Mouse (Mus musculus): ENCODE measurements at regions not wholly inside any gene's neighbourhood (a gene's known extent, or its start where the extent isn't known, plus 50 kb on each side); places are given as distances from the start of the nearest gene placed in this dataset.

DNA sequence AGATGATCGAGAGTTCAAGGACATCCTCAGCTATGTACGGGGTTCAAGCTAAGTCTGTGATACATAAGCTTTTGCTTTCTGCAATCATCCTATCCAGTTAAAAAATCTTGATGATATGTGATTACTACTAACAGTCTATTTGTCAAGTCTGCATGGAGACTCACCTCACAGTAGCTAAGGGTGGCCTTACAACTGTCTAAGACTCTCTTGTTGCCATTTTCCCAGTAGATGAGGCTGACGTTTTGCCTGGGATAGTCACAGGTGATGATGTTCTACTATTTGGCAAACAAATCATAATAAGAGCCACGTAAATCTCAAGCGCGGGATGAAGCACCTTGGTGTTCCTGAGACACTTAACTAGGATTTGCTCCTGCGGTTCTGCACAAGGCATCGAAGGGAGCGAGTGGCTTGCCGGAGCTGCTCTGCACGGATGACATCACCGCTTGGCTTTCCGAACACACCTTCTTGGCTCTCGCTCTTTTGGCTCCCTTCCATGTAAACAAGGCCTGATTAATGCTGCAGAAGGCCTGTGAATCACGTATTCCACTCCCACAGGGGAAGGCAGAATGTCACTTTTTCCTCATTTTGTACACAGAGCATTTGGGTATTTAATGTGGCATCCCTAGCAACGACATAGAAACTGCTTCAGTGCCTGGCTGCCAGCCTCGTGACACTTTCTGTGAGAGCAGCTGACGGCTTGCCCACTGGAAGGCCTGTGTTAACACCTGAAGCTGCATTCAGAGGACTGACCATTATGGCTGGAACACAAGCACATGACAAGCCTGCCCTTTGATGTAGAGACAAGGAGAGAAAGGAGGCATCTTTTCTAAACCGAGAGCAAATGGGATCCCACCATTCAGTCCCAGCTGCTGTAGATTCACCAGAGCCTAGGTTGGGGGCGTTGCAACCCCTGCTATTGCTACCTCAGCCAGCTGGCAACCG is 260.5 kb upstream of the 4930412O13Rik start:
- Histone ChIP-seq H3K36me3 (ENCODE audit: control insufficient read depth, insufficient read depth, low read length) (no peaks in the 10 kb centered on the region), H3K4me1 (replicated peaks; ENCODE audit: control insufficient read depth, insufficient read depth, low read length) (peaks cover 2% of the 10 kb centered on the region; the same call in 1 of the 2 replicates), H3K27me3 (ENCODE audit: control insufficient read depth, insufficient read depth, low read length) (no peaks in the 10 kb centered on the region), H3K4me3 (ENCODE audit: control insufficient read depth, insufficient read depth, low read length) (no peak overlapping the region), H3K27ac (ENCODE audit: control insufficient read depth, insufficient read depth, low read length) (no peak overlapping the region)
- 91% methylated on average over 21 of the region's 21 CpGs for WGBS
- no peak for TF ChIP-seq CTCF (IDR thresholded peaks at IDR 0.05; ENCODE audit: borderline replicate concordance, control insufficient read depth, extremely low read depth, insufficient read depth, low read length, poor library complexity)
- DNase-seq: no peak

GRCm38 (mm10) chr2:9623702-9624101 is 257.4 kb upstream of the 4930412O13Rik start:
- DNase-seq: no peak
- Histone ChIP-seq H3K36me3 (ENCODE audit: control insufficient read depth, insufficient read depth, low read length) (no peaks in the 10 kb centered on the region), H3K27me3 (ENCODE audit: control insufficient read depth, insufficient read depth, low read length) (no peaks in the 10 kb centered on the region), H3K27ac (ENCODE audit: control insufficient read depth, insufficient read depth, low read length) (no peak overlapping the region), H3K4me3 (ENCODE audit: control insufficient read depth, insufficient read depth, low read length) (no peak overlapping the region), H3K4me1 (replicated peaks; ENCODE audit: control insufficient read depth, insufficient read depth, low read length) (peaks cover 2% of the 10 kb centered on the region; the same call in 1 of the 2 replicates)
- no peak for TF ChIP-seq CTCF (IDR thresholded peaks at IDR 0.05; ENCODE audit: borderline replicate concordance, control insufficient read depth, extremely low read depth, insufficient read depth, low read length, poor library complexity)
- no peak for TF ChIP-seq POLR2A (IDR thresholded peaks at IDR 0.05; ENCODE audit: control insufficient read depth, extremely low read depth, insufficient read depth, low read length, poor library complexity)
- WGBS: 78% methylated on average over 2 of the region's 2 CpGs

- Histone ChIP-seq H3K4me1 (replicated peaks; ENCODE audit: control insufficient read depth, insufficient read depth, low read length) (peaks cover 2% of the 10 kb centered on the region; the same call in 1 of the 2 replicates), H3K27ac (ENCODE audit: control insufficient read depth, insufficient read depth, low read length) (no peak overlapping the region), H3K36me3 (ENCODE audit: control insufficient read depth, insufficient read depth, low read length) (no peaks in the 10 kb centered on the region), H3K4me3 (ENCODE audit: control insufficient read depth, insufficient read depth, low read length) (no peak overlapping the region), H3K27me3 (ENCODE audit: control insufficient read depth, insufficient read depth, low read length) (no peaks in the 10 kb centered on the region)
- no peak for DNase-seq
- 95% methylated on average over 3 of the region's 3 CpGs for WGBS
- TF ChIP-seq POLR2A (IDR thresholded peaks at IDR 0.05; ENCODE audit: control insufficient read depth, extremely low read depth, insufficient read depth, low read length, poor library complexity) (no peak), CTCF (IDR thresholded peaks at IDR 0.05; ENCODE audit: borderline replicate concordance, control insufficient read depth, extremely low read depth, insufficient read depth, low read length, poor library complexity) (no peak)
These were observed 253.0 kb upstream of the 4930412O13Rik start for GRCm38 (mm10) chr2:9628026-9628425.

DNA sequence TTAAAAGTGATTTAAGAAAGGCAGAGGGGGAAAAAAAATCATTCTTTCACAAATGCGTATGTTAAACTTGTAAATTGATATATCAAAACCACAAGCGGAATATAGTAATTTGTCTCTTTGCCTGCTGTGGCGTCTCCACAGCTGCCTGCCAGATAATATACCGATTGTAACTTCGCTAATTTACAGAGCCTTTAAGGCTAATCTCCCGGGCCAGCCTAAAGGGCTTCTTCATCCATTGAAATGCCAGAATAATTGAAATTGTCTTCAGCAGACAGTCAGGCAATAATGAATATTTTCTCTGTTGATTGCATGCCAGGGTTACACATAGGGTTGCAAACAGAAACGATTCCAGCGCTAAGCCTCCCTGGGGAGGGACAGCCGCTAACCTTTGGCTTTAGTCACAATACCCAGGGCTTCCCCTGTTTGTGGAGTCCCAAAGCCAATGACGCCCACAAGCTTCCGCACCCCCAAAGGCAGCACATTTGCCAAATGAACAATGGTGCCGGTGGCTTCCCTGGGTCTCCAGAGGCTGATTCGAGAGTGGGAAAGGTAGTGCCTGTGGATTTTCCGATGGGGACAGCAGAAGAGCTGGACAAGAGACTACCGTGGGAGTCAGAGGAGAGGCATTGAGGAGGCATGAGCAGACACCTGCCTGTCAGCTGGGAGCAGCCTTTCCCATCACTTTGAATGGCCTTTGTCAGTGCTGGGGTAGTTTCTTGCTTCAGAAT is 248.2 kb upstream of the 4930412O13Rik start:
- H3K27me3 ChIP-seq (ENCODE audit: control insufficient read depth, insufficient read depth, low read length): no peaks in the 10 kb centered on the region
- H3K4me3 ChIP-seq (ENCODE audit: control insufficient read depth, insufficient read depth, low read length): no peak overlapping the region
- H3K4me1 ChIP-seq (replicated peaks; ENCODE audit: control insufficient read depth, insufficient read depth, low read length): peaks cover 11% of the 10 kb centered on the region
- TF ChIP-seq CTCF (IDR thresholded peaks at IDR 0.05; ENCODE audit: borderline replicate concordance, control insufficient read depth, extremely low read depth, insufficient read depth, low read length, poor library complexity) (no peak), POLR2A (IDR thresholded peaks at IDR 0.05; ENCODE audit: control insufficient read depth, extremely low read depth, insufficient read depth, low read length, poor library complexity) (no peak)
- H3K27ac ChIP-seq (ENCODE audit: control insufficient read depth, insufficient read depth, low read length): no peak overlapping the region
- 86% methylated on average over 15 of the region's 15 CpGs for whole genome bisulfite sequencing
- H3K36me3 ChIP-seq (ENCODE audit: control insufficient read depth, insufficient read depth, low read length): no peaks in the 10 kb centered on the region
- DNase-seq: no peak

- Histone ChIP-seq H3K36me3 (ENCODE audit: control insufficient read depth, insufficient read depth, low read length) (no peaks in the 10 kb centered on the region), H3K27ac (ENCODE audit: control insufficient read depth, insufficient read depth, low read length) (no peak overlapping the region), H3K4me3 (ENCODE audit: control insufficient read depth, insufficient read depth, low read length) (no peak overlapping the region), H3K27me3 (ENCODE audit: control insufficient read depth, insufficient read depth, low read length) (no peaks in the 10 kb centered on the region), H3K4me1 (replicated peaks; ENCODE audit: control insufficient read depth, insufficient read depth, low read length) (peaks cover 1% of the 10 kb centered on the region; the same call in 1 of the 2 replicates)
- no peak for DNase-seq
- TF ChIP-seq POLR2A (IDR thresholded peaks at IDR 0.05; ENCODE audit: control insufficient read depth, extremely low read depth, insufficient read depth, low read length, poor library complexity) (no peak), CTCF (IDR thresholded peaks at IDR 0.05; ENCODE audit: borderline replicate concordance, control insufficient read depth, extremely low read depth, insufficient read depth, low read length, poor library complexity) (no peak)
- WGBS: 86% methylated on average over 5 of the region's 5 CpGs
These were observed 241.8 kb upstream of the 4930412O13Rik start for GRCm38 (mm10) chr2:9639262-9639661.

- 96% methylated on average over 7 of the region's 7 CpGs for whole genome bisulfite sequencing
- no peaks in the 10 kb centered on the region for H3K27me3 ChIP-seq (ENCODE audit: control insufficient read depth, insufficient read depth, low read length)
- peaks cover 4% of the 10 kb centered on the region for H3K4me1 ChIP-seq (replicated peaks; ENCODE audit: control insufficient read depth, insufficient read depth, low read length)
- DNase-seq: no peak
- no peak overlapping the region for H3K27ac ChIP-seq (ENCODE audit: control insufficient read depth, insufficient read depth, low read length)
- no peak for TF ChIP-seq POLR2A (IDR thresholded peaks at IDR 0.05; ENCODE audit: control insufficient read depth, extremely low read depth, insufficient read depth, low read length, poor library complexity)
- no peak for TF ChIP-seq CTCF (IDR thresholded peaks at IDR 0.05; ENCODE audit: borderline replicate concordance, control insufficient read depth, extremely low read depth, insufficient read depth, low read length, poor library complexity)
- no peaks in the 10 kb centered on the region for H3K36me3 ChIP-seq (ENCODE audit: control insufficient read depth, insufficient read depth, low read length)
- H3K4me3 ChIP-seq (ENCODE audit: control insufficient read depth, insufficient read depth, low read length): no peak overlapping the region
These were observed 239.4 kb upstream of the 4930412O13Rik start for GRCm38 (mm10) chr2:9641629-9642028.
